Mouse (Mus musculus) embryonic fibroblast, embryonic 13.5 days (primary cell): ENCODE measurements around the gene Gcc2. TPM values are rescaled to one million over a fixed set of nuclear protein-coding genes. Genes with fewer than 3 reads are reported as not detected.

Experiments used
- H3K27ac ChIP-seq: 2 replicates; pipeline ENCODE4 v1.5.1; 2012; ENCODE audit warnings: low read length, control low read depth, inconsistent platforms; ENCODE audit not compliant: insufficient read depth
- H3K4me1 ChIP-seq: 2 replicates; pipeline ENCODE4 v1.6.1; 2011; ENCODE audit warnings: low read length; ENCODE audit not compliant: control insufficient read depth, insufficient read depth
- H3K4me3 ChIP-seq: 2 replicates; pipeline ENCODE4 v1.5.1; 2011; ENCODE audit warnings: mild to moderate bottlenecking, control low read depth, low read length; ENCODE audit not compliant: insufficient read depth
- CTCF ChIP-seq: IDR thresholded peaks from 2 replicates; pipeline ENCODE4 v1.5.1; 2011; ENCODE audit warnings: mild to moderate bottlenecking, control low read depth, low read length, moderate library complexity, borderline replicate concordance; ENCODE audit not compliant: insufficient read depth
- POLR2A ChIP-seq: IDR thresholded peaks from 2 replicates; pipeline ENCODE4 v1.6.1; 2011; ENCODE audit warnings: low read depth, mild to moderate bottlenecking, control low read depth, low read length, moderate library complexity
- polyA plus RNA-seq: library from polyadenylated mRNA; stranded (reverse); fragments of >200 nt; gene quantifications from 2 replicates; pipeline ENCODE4 v1.2.4, GENCODE M21; 2011; ENCODE audit warnings: low read depth; ENCODE audit not compliant: missing spikeins, insufficient read length

The Gcc2 gene
- polyA plus RNA-seq, result 24.7 and 32.4 TPM in 2 replicates

- no peaks in the 10 kb centered on the region for H3K4me1 ChIP-seq
- TF ChIP-seq POLR2A (peak; percentile 98), CTCF (no peak)
- H3K4me3 ChIP-seq, result peak within 1 kb of the TSS; percentile 90
- no peak within 1 kb of the TSS for H3K27ac ChIP-seq
Observed at GRCm38 (mm10) chr10:58255213-58255892, at the start of gene Gcc2. Gcc2 (plus strand) TSS chr10:58255497.

- TF ChIP-seq CTCF (no peak), POLR2A (no peak)
- H3K27ac ChIP-seq, result no peak overlapping the region
- no peak overlapping the region for H3K4me3 ChIP-seq
- H3K4me1 ChIP-seq, result no peaks in the 10 kb centered on the region
Observed at GRCm38 (mm10) chr10:58205986-58206385, 49.3 kb upstream of the Gcc2 start.

DNA sequence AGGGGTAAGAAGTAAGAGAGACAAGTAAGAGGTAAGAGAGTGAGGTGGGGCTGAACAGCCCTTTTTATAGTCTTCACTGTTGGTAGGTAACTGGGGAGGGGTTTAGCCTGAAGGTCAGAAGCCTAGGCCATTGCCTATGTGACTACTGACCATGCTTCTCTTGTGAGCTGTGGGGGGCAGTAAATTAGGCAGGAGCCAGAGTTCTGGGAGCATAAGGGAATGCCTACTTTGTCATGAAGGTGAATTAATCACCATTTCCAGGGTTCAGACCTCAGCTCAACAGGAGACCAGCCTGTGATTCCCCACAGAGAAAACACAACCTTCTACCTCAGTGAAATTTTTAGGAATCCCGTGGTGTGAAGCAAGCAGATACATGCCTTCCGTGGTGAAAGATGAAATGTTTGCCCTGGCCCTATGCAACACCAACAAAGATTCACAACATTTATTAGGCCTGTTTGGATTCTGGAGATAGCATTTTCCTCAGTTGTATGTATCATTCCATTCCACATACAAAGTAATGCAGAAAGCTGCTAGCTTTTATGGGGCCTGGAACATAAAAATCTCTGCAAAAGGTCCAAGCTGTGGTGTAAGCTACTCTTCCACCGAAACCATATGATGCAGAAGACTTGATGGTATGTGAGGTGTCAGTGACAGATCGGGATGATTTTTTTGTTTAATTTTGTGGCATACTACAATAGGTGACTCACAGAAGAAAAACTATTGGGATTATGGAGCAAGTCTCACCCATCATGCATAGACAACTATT is 48.5 kb upstream of the Gcc2 start:
- H3K4me1 ChIP-seq, result no peaks in the 10 kb centered on the region
- H3K27ac ChIP-seq, result no peak overlapping the region
- no peak overlapping the region for H3K4me3 ChIP-seq
- TF ChIP-seq POLR2A, result no peak

GRCm38 (mm10) chr10:58209710-58210467 is 45.4 kb upstream of the Gcc2 start:
- H3K4me3 ChIP-seq, result no peak overlapping the region
- TF ChIP-seq POLR2A (no peak), CTCF (no peak)
- no peaks in the 10 kb centered on the region for H3K4me1 ChIP-seq
- no peak overlapping the region for H3K27ac ChIP-seq

GRCm38 (mm10) chr10:58210514-58210913 is 44.8 kb upstream of the Gcc2 start:
- TF ChIP-seq POLR2A, result no peak
- no peak for TF ChIP-seq CTCF
- no peak overlapping the region for H3K4me3 ChIP-seq
- no peaks in the 10 kb centered on the region for H3K4me1 ChIP-seq
- H3K27ac ChIP-seq, result no peak overlapping the region

GRCm38 (mm10) chr10:58211213-58211612 is 44.1 kb upstream of the Gcc2 start:
- H3K27ac ChIP-seq, result no peak overlapping the region
- TF ChIP-seq POLR2A (no peak), CTCF (no peak)
- H3K4me1 ChIP-seq, result no peaks in the 10 kb centered on the region
- H3K4me3 ChIP-seq, result no peak overlapping the region

- H3K4me1 ChIP-seq, result no peaks in the 10 kb centered on the region
- H3K27ac ChIP-seq, result no peak overlapping the region
- no peak overlapping the region for H3K4me3 ChIP-seq
- no peak for TF ChIP-seq CTCF
- no peak for TF ChIP-seq POLR2A
Observed at GRCm38 (mm10) chr10:58212230-58212629, 43.1 kb upstream of the Gcc2 start.

DNA sequence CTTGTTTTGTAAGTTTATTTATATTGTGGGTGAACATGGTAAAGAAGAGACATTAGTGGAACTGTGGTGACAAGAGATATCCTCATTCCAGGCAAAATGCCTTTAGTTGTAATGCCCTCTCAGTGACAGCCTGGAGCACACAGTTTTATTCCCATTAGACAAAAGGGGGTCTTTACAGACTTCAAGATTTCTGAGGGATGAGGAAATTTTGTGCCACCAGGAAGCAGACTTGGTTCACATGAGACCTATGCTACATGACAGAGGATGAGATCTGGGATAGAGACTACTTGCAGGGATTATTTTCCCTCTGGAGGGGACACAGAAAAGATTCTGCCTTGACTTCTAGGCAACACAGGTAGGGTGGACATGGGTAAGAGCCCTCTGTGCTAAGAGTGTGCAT is 40.8 kb upstream of the Gcc2 start:
- Histone ChIP-seq H3K27ac (no peak overlapping the region), H3K4me3 (no peak overlapping the region), H3K4me1 (no peaks in the 10 kb centered on the region)
- TF ChIP-seq POLR2A (no peak), CTCF (no peak)

DNA sequence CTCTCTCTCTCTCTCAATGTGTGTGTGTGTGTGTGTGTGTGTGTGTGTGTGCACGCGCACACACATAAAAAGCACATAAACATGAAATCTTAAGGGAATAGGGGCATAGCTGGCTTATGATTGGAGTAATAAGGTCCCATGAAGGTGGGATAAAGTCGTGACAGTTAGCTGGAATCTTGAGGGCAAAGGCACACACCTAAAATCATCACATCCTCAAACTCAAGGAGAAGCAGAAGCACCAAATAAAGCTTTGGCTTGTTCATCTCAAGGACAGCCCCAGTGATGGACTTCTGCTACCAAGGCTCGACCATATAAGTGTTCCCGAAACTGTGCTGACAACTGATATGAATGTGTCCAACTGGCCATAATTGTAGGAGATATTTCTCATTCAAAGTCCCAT is 40.4 kb upstream of the Gcc2 start:
- H3K4me3 ChIP-seq, result no peak overlapping the region
- H3K4me1 ChIP-seq, result no peaks in the 10 kb centered on the region
- no peak for TF ChIP-seq POLR2A
- no peak for TF ChIP-seq CTCF
- H3K27ac ChIP-seq, result no peak overlapping the region
